Mouse (Mus musculus): ENCODE measurements around the gene Plcd1.

Plcd1 gene

DNA sequence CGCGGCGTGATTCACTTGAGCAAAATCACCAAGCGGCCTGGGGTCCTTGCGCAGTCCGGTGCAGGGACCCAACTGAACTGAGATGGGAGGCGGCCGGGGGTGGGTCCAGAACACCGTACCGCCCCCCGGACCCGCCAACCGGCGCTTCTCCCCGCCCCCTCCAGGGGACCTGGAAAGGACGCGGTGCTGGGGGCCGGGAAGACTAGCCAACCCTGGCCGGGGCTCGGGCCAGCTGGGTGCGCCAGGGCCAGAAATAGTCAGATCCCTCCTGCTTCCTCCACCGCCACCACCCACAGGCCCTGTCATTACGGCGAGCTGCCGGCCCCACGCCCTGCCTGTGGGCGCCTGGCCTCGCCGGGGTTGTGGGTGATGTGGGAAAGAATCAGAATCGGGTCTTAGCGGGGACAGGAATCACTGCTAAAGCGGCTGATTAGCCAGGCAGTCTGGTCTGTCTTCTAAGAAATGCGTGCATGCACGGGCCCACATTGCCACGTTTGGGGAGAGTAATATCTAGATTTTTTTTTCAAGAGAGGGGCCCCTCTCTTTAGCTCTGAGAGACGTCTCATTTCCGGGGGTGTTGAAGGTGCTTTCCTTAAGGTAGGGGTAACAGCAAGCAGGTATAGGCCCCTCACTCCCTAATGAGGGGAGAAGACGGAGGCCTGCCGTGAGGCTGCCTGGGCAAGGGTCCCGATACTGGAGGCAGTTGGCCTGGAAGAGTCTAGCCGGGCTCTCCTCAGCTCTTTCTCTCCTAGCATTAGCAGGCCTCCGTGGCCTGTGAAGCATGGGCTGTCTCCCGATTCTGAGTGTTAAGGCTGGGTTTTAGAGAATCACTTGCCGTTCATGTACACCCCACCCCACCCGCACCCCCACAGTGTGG is at the start of gene Plcd1:
Gene Plcd1 (minus strand): TSS at position 84 of the 877 bp plus-strand sequence.
- DNase-seq, result peak in 1 of 2 experiments; percentile 26

- no peak for DNase-seq
Measured at GRCm38 (mm10) chr9:119142066-119142465, 48.8 kb upstream of the Plcd1 start.

GRCm38 (mm10) chr9:119138836-119139235 is 45.5 kb upstream of the Plcd1 start:
- no peak for DNase-seq

- DNase-seq, result no peak
Measured at GRCm38 (mm10) chr9:119130692-119131091, 37.4 kb upstream of the Plcd1 start.

DNA sequence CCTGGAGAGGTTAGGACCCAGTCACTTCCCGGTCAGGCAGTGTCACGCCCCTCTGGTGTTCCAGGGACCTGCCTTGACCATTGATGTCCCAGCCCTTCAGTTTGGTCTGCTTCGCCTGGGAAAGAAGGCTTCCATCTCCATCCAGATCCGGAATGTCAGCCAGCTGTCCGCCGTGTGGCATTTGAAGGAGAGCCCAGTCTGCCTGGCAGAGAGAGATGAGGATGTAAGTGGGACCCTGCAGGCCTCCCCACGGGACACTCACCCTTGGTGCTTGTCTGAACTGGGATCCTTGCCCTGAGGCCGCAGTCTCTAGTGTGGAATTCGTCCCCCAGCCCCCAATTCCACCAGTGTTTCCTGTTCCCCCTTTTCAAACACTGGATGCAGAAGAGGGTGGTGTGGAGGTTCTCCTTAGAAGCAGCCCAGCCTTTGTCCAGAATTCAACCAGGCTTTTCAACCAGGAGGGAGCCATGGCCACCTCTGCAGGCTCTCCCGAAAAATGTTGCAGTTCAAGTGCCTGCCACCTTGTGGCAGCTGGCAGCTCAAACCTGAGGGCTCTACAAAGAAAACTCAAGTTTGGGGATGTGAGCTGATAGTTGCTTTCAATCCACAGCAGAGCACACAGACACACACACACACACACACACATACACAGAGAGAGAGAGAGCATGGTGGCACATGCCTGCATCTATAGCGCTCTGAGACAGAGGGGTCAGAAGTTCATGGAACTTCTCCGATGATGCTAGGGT is 35.3 kb upstream of the Plcd1 start:
- DNase-seq, result no peak

- DNase-seq, result no peak
Measured at GRCm38 (mm10) chr9:119122596-119123369, 29.5 kb upstream of the Plcd1 start.

GRCm38 (mm10) chr9:119120168-119120560 is 26.9 kb upstream of the Plcd1 start:
- DNase-seq, result no peak

DNA sequence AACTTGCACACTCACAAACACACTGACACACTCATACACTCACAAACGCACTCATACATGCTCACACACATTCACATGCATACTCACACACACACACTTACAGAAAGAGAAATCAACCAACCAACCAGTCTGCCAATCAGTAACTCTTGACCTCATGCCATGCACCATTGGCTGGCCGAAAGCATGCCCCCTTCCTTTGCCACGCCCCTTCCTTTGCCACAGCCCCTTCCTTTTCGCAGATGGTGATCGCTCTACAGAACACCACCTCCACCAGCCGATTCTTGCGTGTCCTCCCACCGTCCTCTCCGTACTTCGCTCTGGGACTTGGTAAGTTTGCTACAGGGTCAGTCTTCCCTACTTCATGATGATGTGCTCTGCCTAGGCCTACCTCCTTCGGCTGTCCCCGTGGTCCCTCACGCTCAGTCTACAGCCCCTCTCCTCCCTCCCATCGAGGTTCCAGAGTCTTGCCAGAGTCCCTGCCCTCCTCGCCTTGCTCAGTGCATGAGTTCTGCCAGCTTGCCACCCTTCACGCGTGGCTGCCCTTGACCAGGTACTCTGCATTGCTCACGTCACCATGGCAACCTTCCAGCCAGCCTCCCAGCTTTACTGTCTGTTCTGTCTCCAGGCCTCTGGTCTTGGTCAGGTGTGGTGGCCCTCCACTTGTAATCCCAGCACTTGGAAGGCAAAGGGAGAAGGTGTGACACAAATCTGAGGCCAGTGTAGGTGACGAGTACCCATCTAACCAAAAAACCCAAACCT is 26.3 kb upstream of the Plcd1 start:
- DNase-seq, result no peak

DNA sequence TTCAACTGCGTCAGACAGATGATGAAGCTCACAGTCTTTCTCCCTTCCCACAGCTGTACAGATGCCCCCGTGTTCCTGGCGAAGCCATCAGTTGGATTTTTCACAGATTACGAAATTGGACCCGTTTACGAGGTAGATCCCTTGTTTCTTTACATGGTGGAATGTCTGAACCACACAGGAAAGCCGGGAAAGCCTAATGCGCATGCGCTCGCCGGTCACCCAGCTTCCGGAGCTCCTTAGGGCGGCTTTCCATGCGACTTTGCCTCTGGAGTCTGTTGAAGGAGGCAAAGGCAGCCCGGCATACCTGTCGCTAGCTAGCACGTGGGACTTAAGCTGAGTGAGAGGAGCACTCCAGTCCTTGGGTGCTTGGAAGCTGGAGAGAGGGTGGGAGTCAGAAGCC is 21.6 kb upstream of the Plcd1 start:
- no peak for DNase-seq

DNA sequence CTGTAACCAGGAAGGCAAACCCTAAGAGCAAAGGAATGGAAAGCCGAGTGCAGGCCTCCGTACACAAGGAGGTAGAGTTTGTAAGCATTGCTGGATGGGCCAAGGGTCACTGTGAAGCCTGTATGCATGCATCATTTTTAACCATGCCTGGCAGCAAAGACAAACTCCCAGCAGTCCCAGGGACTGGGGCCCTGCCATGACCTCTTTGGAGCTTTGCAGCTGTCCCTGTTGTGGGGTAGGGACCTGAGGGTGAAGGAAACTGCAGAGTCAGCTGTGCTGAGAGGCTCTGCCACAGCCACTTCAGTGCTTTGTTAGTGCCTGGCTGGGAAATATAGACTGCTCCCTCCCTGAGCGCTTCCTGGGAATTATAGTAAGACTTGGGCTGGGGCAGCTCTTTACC is 17.3 kb upstream of the Plcd1 start:
- no peak for DNase-seq

DNA sequence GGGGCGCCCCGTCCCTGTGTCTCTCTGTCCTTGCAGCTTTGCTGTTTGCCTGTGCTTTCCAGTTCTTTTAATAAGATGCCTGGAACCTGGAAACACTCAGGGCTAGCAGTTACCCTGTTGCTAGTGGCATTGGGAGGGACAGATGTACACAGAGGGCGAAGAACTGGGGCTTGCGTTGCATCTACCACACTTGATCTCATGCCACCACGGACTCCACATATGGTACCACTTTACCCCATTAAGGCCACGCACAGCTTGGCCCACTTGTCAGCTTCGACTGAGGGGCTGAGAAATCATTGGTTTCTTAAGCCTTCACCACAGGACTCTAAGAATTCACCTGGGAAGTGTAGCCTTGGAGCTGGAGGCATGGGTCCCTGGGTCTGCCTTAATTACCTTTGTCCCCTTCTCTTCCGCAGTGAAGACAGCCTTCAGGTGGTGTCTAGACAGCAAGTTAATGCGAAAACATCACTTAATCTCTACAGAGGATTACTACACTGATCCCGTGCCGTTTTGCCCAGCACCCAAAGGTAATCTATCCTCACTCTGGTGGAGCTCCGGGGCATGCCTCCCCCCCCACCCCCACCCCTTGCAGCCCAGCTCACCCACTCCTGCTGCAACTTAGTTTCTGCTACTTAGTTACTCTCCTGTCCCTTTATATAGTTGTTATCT is 16.5 kb upstream of the Plcd1 start:
- no peak for DNase-seq

DNA sequence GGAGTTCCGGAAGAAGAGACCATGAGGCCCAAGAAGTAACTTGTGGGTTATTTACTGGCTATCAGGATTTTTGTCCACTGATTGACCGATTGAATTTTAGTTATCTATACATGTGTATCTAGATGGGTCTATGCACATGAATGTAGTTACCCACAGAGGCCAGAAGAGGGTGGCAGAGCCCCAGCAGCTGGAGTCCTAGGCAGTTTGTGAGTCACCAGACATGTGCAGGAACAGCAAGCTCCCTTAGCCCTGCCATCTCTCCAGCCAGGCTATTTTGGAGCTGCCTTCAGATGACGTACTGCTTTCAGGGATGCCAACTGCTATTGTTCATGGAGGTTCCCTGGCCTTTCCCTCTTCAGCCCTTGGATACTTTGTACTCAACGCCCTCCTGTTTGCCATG is 14.3 kb upstream of the Plcd1 start:
- no peak for DNase-seq

DNA sequence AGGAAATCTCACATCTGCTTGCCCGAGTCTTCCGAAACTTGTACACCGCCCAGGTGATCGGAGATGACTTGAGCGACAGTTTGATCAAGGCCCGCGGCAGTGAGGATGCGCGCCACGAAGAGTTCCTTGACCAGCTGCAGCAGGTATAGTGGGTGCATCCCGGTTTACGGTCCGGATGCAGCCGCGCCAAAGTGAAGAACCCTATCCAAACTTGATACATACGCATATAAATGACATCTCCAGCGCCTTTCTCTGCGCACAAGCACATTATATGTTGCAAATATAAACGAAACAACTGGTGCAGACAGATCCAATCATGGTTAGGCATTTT is 9.4 kb upstream of the Plcd1 start:
- DNase-seq, result no peak

DNA sequence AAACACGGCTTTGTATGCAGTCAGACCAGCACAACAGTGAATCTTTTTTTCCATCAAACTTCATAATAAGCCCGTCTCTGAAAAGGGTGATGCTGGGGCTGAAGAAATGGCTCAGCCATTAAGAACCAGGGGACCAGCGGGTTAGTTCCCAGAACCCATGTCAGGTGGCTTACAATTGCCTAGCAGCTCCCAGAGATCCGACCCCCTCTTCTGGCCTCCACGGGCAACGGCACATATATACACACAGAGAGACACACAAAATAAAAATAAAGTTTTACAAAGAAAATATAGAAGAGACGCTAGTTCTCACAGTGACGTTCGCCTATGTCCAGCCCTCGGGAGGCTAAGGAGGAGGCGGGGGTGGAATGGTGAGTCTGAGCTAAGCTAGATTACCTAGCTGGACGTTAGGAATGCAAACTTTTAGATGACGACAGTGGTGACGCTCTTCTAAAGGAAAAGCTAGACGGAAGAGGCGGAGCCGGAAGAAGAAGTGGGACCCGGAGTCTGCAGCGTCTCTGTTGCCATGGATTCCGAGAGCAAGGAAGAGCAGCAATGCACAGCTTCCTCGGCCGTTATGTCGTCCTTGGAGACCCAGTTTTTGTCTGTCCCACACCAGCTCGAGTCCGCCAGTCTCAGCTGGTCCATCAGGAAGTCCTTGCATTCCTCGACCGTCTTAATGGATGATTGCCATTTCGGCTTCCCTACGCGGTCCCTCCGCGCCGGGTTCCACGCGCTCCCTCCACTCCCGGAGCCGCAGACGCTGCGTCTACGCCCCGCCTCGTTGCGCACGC is 8.9 kb upstream of the Plcd1 start, which contains the start of gene Dlec1:
Gene Dlec1 (plus strand): TSS at position 487 of the 791 bp plus-strand sequence.
- DNase-seq, result peak; percentile 58 to 72

- DNase-seq, result peak; percentile 13 to 47
Measured at GRCm38 (mm10) chr9:119100177-119100898, 7.0 kb upstream of the Plcd1 start.

DNA sequence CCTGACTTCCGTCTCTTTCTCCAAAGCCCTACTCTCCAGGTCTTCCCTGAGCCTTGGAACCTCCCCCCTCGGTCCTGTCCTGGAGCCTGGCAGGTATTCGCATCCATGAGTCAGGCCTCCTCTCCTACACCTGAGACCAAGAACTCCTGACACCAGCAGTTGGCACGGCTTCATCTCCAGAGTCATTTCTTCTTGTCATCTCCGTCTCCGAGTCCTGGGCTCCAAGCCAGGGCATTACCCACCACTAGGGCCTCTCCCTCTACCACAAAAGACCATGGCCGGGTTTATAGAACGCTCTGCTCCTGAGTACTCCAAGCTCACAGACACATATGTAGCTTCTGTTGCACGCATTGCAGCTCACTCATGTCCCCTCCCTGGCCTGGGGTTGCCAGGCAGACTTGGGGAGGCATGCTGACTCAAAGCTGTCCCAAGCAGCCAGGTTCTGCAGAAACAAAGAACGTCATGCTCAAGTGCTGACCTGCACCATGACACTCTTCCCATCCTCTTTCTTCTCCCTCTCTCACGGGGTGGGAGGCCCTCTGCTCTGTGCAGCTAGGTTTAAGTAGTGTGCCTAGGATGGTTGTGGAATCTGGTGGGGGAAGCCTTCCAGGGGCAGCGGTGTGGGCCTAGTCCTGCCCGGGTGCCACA is 1.3 kb upstream of the Plcd1 start:
- DNase-seq, result no peak

GRCm38 (mm10) chr9:119092473-119093418 is 556 bp downstream of the Plcd1 start:
- DNase-seq, result no peak

GRCm38 (mm10) chr9:119091581-119092310 is 1.6 kb downstream of the Plcd1 start:
- DNase-seq, result no peak
